Mouse (Mus musculus) heart, postnatal 10 days (tissue): ENCODE measurements around the gene Mbd5. TPM values are rescaled to one million over a fixed set of nuclear protein-coding genes. Genes with fewer than 3 reads are reported as not detected.

ENCODE experiments used
- DNase-seq, 2 experiments: peaks; one replicate each; pipeline ENCODE4 v3.0.0; 2021
- intact Hi-C: fragments of 180-260 bp; cut with DNase I; formaldehyde crosslinking; loops from one replicate; pipeline ENCODE4 v1.15.1; 2025
- total RNA-seq, 2 experiments: library from RNA; stranded (reverse); gene quantifications; 2 replicates each; pipeline ENCODE4 v1.2.3; 2021

The Mbd5 gene
- total RNA-seq, result 10 to 100 TPM; 34.4 to 37.8 TPM

GRCm38 (mm10) chr2:48948841-48949584 is at the start of gene Mbd5:
Gene Mbd5 (plus strand): TSS chr2:48949508.
- intact Hi-C loops, result no loop called here
- peak; percentile 99 for DNase-seq

- peak; percentile 15 to 32 for DNase-seq
- intact Hi-C loops, result loop anchor here (1.0 to 5.0 kb wide), 2 partner anchors 404 to 823 kb away; no protein-coding TSS in a partner anchor
These were observed 40.4 kb upstream of the Mbd5 start for GRCm38 (mm10) chr2:48908866-48909265.

- intact Hi-C loops, result no loop called here
- no peak for DNase-seq
These were observed 35.1 kb upstream of the Mbd5 start for GRCm38 (mm10) chr2:48914185-48914584.

- intact Hi-C loops, result no loop called here
- no peak for DNase-seq
These were observed 33.5 kb upstream of the Mbd5 start for GRCm38 (mm10) chr2:48915832-48916231.

GRCm38 (mm10) chr2:48935058-48935457 is 14.2 kb upstream of the Mbd5 start:
- DNase-seq, result no peak
- intact Hi-C loops, result no loop called here

- intact Hi-C loops, result no loop called here
- DNase-seq, result no peak
These were observed 1.5 kb upstream of the Mbd5 start for GRCm38 (mm10) chr2:48947761-48948160.

- intact Hi-C loops, result no loop called here
- peak; percentile 56 to 62 for DNase-seq
These were observed 489 bp downstream of the Mbd5 start for GRCm38 (mm10) chr2:48949743-48950251.

- DNase-seq, result no peak
- intact Hi-C loops, result no loop called here
These were observed 776 bp downstream of the Mbd5 start, which contains the start of gene Orc4 for GRCm38 (mm10) chr2:48950252-48950315. Gene Orc4 (minus strand): TSS chr2:48950277.

GRCm38 (mm10) chr2:48950316-48950880 is 1.1 kb downstream of the Mbd5 start:
- intact Hi-C loops, result no loop called here
- DNase-seq, result peak in 1 of 2 experiments; percentile 20

- DNase-seq, result no peak
- intact Hi-C loops, result no loop called here
These were observed 7.3 kb downstream of the Mbd5 start for GRCm38 (mm10) chr2:48956591-48956990.

GRCm38 (mm10) chr2:48978920-48979319 is 29.6 kb downstream of the Mbd5 start:
- intact Hi-C loops, result no loop called here
- DNase-seq, result no peak

GRCm38 (mm10) chr2:48990322-48990721 is 41.0 kb downstream of the Mbd5 start:
- intact Hi-C loops, result no loop called here
- DNase-seq, result no peak

GRCm38 (mm10) chr2:49040481-49040880 is 91.2 kb downstream of the Mbd5 start:
- no peak for DNase-seq
- intact Hi-C loops, result no loop called here

GRCm38 (mm10) chr2:49050030-49050429 is 100.7 kb downstream of the Mbd5 start:
- intact Hi-C loops, result no loop called here
- no peak for DNase-seq

- intact Hi-C loops, result no loop called here
- DNase-seq, result no peak
These were observed 118.6 kb downstream of the Mbd5 start for GRCm38 (mm10) chr2:49067886-49068285.

GRCm38 (mm10) chr2:49084966-49085365 is 135.7 kb downstream of the Mbd5 start:
- intact Hi-C loops, result no loop called here
- peak; percentile 18 to 32 for DNase-seq

- intact Hi-C loops, result no loop called here
- DNase-seq, result no peak
These were observed 141.5 kb downstream of the Mbd5 start for GRCm38 (mm10) chr2:49090771-49091170.

GRCm38 (mm10) chr2:49096765-49097164 is 147.5 kb downstream of the Mbd5 start:
- no peak for DNase-seq
- intact Hi-C loops, result no loop called here

- intact Hi-C loops, result no loop called here
- DNase-seq, result no peak
These were observed 159.6 kb downstream of the Mbd5 start for GRCm38 (mm10) chr2:49108906-49109305.

GRCm38 (mm10) chr2:49119875-49120274 is 170.6 kb downstream of the Mbd5 start:
- DNase-seq, result no peak
- intact Hi-C loops, result no loop called here

GRCm38 (mm10) chr2:49121603-49122002 is 172.3 kb downstream of the Mbd5 start:
- intact Hi-C loops, result no loop called here
- DNase-seq, result no peak

GRCm38 (mm10) chr2:49142186-49142585 is 192.9 kb downstream of the Mbd5 start:
- no peak for DNase-seq
- intact Hi-C loops, result no loop called here

- no peak for DNase-seq
- intact Hi-C loops, result no loop called here
These were observed 204.3 kb downstream of the Mbd5 start for GRCm38 (mm10) chr2:49153649-49154048.
